Mouse (Mus musculus): ENCODE measurements around the gene Cnrip1. TPM values are rescaled to one million over a fixed set of nuclear protein-coding genes. Genes with fewer than 3 reads are reported as not detected.

The Cnrip1 gene
- total RNA-seq, 2 experiments from 2014 or later = 7.4 to 8.0 TPM

- DNase-seq = no peak
Observed at GRCm38 (mm10) chr11:17112419-17113090, 61.2 kb downstream of the Cnrip1 start.

DNA sequence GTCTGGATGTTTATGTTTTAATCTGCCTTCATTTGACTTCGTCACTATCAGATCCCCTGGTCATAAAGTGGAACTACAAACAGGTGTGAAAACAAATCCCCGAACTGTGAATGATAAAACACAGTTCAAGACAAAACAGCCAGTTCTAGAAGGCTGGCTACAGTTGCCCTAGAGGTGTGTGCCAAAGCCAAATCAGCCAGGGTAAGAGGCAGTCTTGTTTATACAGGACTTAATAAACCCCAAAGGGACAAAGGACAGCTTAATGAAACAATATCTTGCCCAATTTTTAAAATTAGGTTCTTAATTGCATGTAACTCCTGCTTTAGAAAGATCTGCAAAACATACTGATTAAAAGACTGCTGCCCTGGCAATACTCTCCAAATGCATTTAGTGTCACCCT, 75.0 kb downstream of the Cnrip1 start:
- DNase-seq = no peak

Other genes with a start within 250 kb of the Cnrip1 start
- 1 to 10 TPM; 2.7 to 2.9 TPM for gene Fbxo48, start 100.2 kb upstream of the Cnrip1 start, total RNA-seq (2021)
- gene Plek, start 795 bp downstream of the Cnrip1 start, total RNA-seq (2021) = 1 to 10 TPM; 2.4 to 2.6 TPM
- 10 to 100 TPM; 78.9 to 79.6 TPM for gene Ppp3r1, start 107.7 kb downstream of the Cnrip1 start, total RNA-seq (2021)
- gene Wdr92, start 130.5 kb downstream of the Cnrip1 start, total RNA-seq (2021) = 1 to 10 TPM; 7.4 to 8.5 TPM
- 10 to 100 TPM; 33.2 to 35.8 TPM for gene Pno1, start 160.0 kb downstream of the Cnrip1 start, total RNA-seq (2021)
- gene C1d, start 206.0 kb downstream of the Cnrip1 start, total RNA-seq (2021) = 10 to 100 TPM; 38.8 to 45.1 TPM

All from heart, postnatal 4 days (tissue).